Mouse (Mus musculus): Measurements from ENCODE around the gene Phactr2. TPM values are rescaled to one million over a fixed set of nuclear protein-coding genes. Genes with fewer than 3 reads are reported as not detected.

The Phactr2 gene
- polyA plus RNA-seq, 1 experiment, result 6.6 TPM

GRCm38 (mm10) chr10:13424508-13424907, 49.7 kb downstream of the Phactr2 start:
- H3K27ac ChIP-seq (ENCODE audit: insufficient read depth, low read length), result no peak overlapping the region

GRCm38 (mm10) chr10:13424015-13424414, 50.2 kb downstream of the Phactr2 start:
- H3K9ac ChIP-seq (ENCODE audit: low read depth, poor library complexity, severe bottlenecking), result no peak overlapping the region
- TF ChIP-seq EP300 (IDR thresholded peaks at IDR 0.05; ENCODE audit: insufficient read depth, low read depth, low read length) (no peak), POLR2A (IDR thresholded peaks at IDR 0.05; ENCODE audit: insufficient read depth, low read length) (no peak), CTCF (IDR thresholded peaks at IDR 0.05; ENCODE audit: low read depth, low read length) (no peak)
- H3K36me3 ChIP-seq (ENCODE audit: control insufficient read depth, insufficient read depth, low read length, poor library complexity, severe bottlenecking), result no peaks in the 10 kb centered on the region
- no peak overlapping the region for H3K27ac ChIP-seq (ENCODE audit: insufficient read depth, low read length)
- H3K4me1 ChIP-seq (ENCODE audit: control insufficient read depth, insufficient read depth, low read length), result no peaks in the 10 kb centered on the region
- H3K27me3 ChIP-seq (ENCODE audit: control insufficient read depth, insufficient read depth, low read length, poor library complexity, severe bottlenecking), result no peaks in the 10 kb centered on the region
- H3K4me3 ChIP-seq (ENCODE audit: low read depth, low read length), result no peak overlapping the region
- H3K9me3 ChIP-seq (replicated peaks; ENCODE audit: control insufficient read depth, insufficient read depth, low read length, poor library complexity, severe bottlenecking), result no peaks in the 10 kb centered on the region

More at GRCm38 (mm10) chr10:13424508-13424907, 49.7 kb downstream of the Phactr2 start:
- no peak for TF ChIP-seq CTCF (IDR thresholded peaks at IDR 0.05; ENCODE audit: low read depth, low read length)
- TF ChIP-seq EP300 (IDR thresholded peaks at IDR 0.05; ENCODE audit: insufficient read depth, low read depth, low read length), result no peak
- TF ChIP-seq POLR2A (IDR thresholded peaks at IDR 0.05; ENCODE audit: insufficient read depth, low read length), result no peak
- Histone ChIP-seq H3K9me3 (replicated peaks; ENCODE audit: control insufficient read depth, insufficient read depth, low read length, poor library complexity, severe bottlenecking) (no peaks in the 10 kb centered on the region), H3K9ac (ENCODE audit: low read depth, poor library complexity, severe bottlenecking) (no peak overlapping the region), H3K4me3 (ENCODE audit: low read depth, low read length) (no peak overlapping the region), H3K36me3 (ENCODE audit: control insufficient read depth, insufficient read depth, low read length, poor library complexity, severe bottlenecking) (no peaks in the 10 kb centered on the region), H3K27me3 (ENCODE audit: control insufficient read depth, insufficient read depth, low read length, poor library complexity, severe bottlenecking) (no peaks in the 10 kb centered on the region), H3K4me1 (ENCODE audit: control insufficient read depth, insufficient read depth, low read length) (no peaks in the 10 kb centered on the region)

- Histone ChIP-seq H3K27me3 (ENCODE audit: control insufficient read depth, insufficient read depth, low read length, poor library complexity, severe bottlenecking) (no peaks in the 10 kb centered on the region), H3K4me3 (ENCODE audit: low read depth, low read length) (no peak overlapping the region), H3K4me1 (ENCODE audit: control insufficient read depth, insufficient read depth, low read length) (no peaks in the 10 kb centered on the region), H3K27ac (ENCODE audit: insufficient read depth, low read length) (no peak overlapping the region), H3K36me3 (ENCODE audit: control insufficient read depth, insufficient read depth, low read length, poor library complexity, severe bottlenecking) (no peaks in the 10 kb centered on the region), H3K9ac (ENCODE audit: low read depth, poor library complexity, severe bottlenecking) (no peak overlapping the region), H3K9me3 (replicated peaks; ENCODE audit: control insufficient read depth, insufficient read depth, low read length, poor library complexity, severe bottlenecking) (no peaks in the 10 kb centered on the region)
- TF ChIP-seq POLR2A (IDR thresholded peaks at IDR 0.05; ENCODE audit: insufficient read depth, low read length) (no peak), CTCF (IDR thresholded peaks at IDR 0.05; ENCODE audit: low read depth, low read length) (no peak), EP300 (IDR thresholded peaks at IDR 0.05; ENCODE audit: insufficient read depth, low read depth, low read length) (no peak)
Measured at GRCm38 (mm10) chr10:13422121-13422520, 52.1 kb downstream of the Phactr2 start.

- Histone ChIP-seq H3K4me1 (ENCODE audit: control insufficient read depth, insufficient read depth, low read length) (no peaks in the 10 kb centered on the region), H3K9me3 (replicated peaks; ENCODE audit: control insufficient read depth, insufficient read depth, low read length, poor library complexity, severe bottlenecking) (no peaks in the 10 kb centered on the region), H3K27ac (ENCODE audit: insufficient read depth, low read length) (no peak overlapping the region), H3K4me3 (ENCODE audit: low read depth, low read length) (no peak overlapping the region), H3K9ac (ENCODE audit: low read depth, poor library complexity, severe bottlenecking) (no peak overlapping the region), H3K27me3 (ENCODE audit: control insufficient read depth, insufficient read depth, low read length, poor library complexity, severe bottlenecking) (no peaks in the 10 kb centered on the region), H3K36me3 (ENCODE audit: control insufficient read depth, insufficient read depth, low read length, poor library complexity, severe bottlenecking) (no peaks in the 10 kb centered on the region)
- TF ChIP-seq CTCF (IDR thresholded peaks at IDR 0.05; ENCODE audit: low read depth, low read length), result no peak
- TF ChIP-seq POLR2A (IDR thresholded peaks at IDR 0.05; ENCODE audit: insufficient read depth, low read length), result no peak
- no peak for TF ChIP-seq EP300 (IDR thresholded peaks at IDR 0.05; ENCODE audit: insufficient read depth, low read depth, low read length)
Measured at GRCm38 (mm10) chr10:13419246-13419645, 55.0 kb downstream of the Phactr2 start.

GRCm38 (mm10) chr10:13415489-13416104, 58.6 kb downstream of the Phactr2 start:
- TF ChIP-seq POLR2A (IDR thresholded peaks at IDR 0.05; ENCODE audit: insufficient read depth, low read length), result no peak
- TF ChIP-seq EP300 (IDR thresholded peaks at IDR 0.05; ENCODE audit: insufficient read depth, low read depth, low read length), result no peak
- no peak for TF ChIP-seq CTCF (IDR thresholded peaks at IDR 0.05; ENCODE audit: low read depth, low read length)
- no peak overlapping the region for H3K27ac ChIP-seq (ENCODE audit: insufficient read depth, low read length)

GRCm38 (mm10) chr10:13412202-13412923, 61.8 kb downstream of the Phactr2 start:
- no peaks in the 10 kb centered on the region for H3K4me1 ChIP-seq (ENCODE audit: control insufficient read depth, insufficient read depth, low read length)
- no peak overlapping the region for H3K27ac ChIP-seq (ENCODE audit: insufficient read depth, low read length)
- H3K9me3 ChIP-seq (replicated peaks; ENCODE audit: control insufficient read depth, insufficient read depth, low read length, poor library complexity, severe bottlenecking), result no peaks in the 10 kb centered on the region
- no peak overlapping the region for H3K9ac ChIP-seq (ENCODE audit: low read depth, poor library complexity, severe bottlenecking)
- H3K27me3 ChIP-seq (ENCODE audit: control insufficient read depth, insufficient read depth, low read length, poor library complexity, severe bottlenecking), result no peaks in the 10 kb centered on the region
- no peaks in the 10 kb centered on the region for H3K36me3 ChIP-seq (ENCODE audit: control insufficient read depth, insufficient read depth, low read length, poor library complexity, severe bottlenecking)
- H3K4me3 ChIP-seq (ENCODE audit: low read depth, low read length), result no peak overlapping the region
- TF ChIP-seq CTCF (IDR thresholded peaks at IDR 0.05; ENCODE audit: low read depth, low read length), result no peak
- no peak for TF ChIP-seq EP300 (IDR thresholded peaks at IDR 0.05; ENCODE audit: insufficient read depth, low read depth, low read length)
- TF ChIP-seq POLR2A (IDR thresholded peaks at IDR 0.05; ENCODE audit: insufficient read depth, low read length), result no peak

More at GRCm38 (mm10) chr10:13415489-13416104, 58.6 kb downstream of the Phactr2 start:
- Histone ChIP-seq H3K4me1 (ENCODE audit: control insufficient read depth, insufficient read depth, low read length) (no peaks in the 10 kb centered on the region), H3K9ac (ENCODE audit: low read depth, poor library complexity, severe bottlenecking) (no peak overlapping the region), H3K27me3 (ENCODE audit: control insufficient read depth, insufficient read depth, low read length, poor library complexity, severe bottlenecking) (no peaks in the 10 kb centered on the region), H3K4me3 (ENCODE audit: low read depth, low read length) (no peak overlapping the region), H3K9me3 (replicated peaks; ENCODE audit: control insufficient read depth, insufficient read depth, low read length, poor library complexity, severe bottlenecking) (no peaks in the 10 kb centered on the region), H3K36me3 (ENCODE audit: control insufficient read depth, insufficient read depth, low read length, poor library complexity, severe bottlenecking) (no peaks in the 10 kb centered on the region)

Measured in ES-Bruce4 (cell line).